Mouse (Mus musculus) olfactory bulb, adult 2 months (tissue): ENCODE measurements around the gene Zscan26.
A peak's percentile ranks its signal among the peaks of the same experiment; 100 is the strongest.

Experiments
- CTCF ChIP-seq: fragments of 200-500 bp; IDR thresholded peaks from 2 replicates; pipeline ENCODE4 v1.5.1; 2012; ENCODE audit warnings: low read depth, mild to moderate bottlenecking, low read length, moderate library complexity; ENCODE audit not compliant: insufficient read depth
- POLR2A ChIP-seq: fragments of 200-500 bp; IDR thresholded peaks from 2 replicates; pipeline ENCODE4 v1.6.1; 2012; ENCODE audit warnings: mild to moderate bottlenecking, low read depth, low read length, moderate library complexity; ENCODE audit not compliant: insufficient read depth

DNA sequence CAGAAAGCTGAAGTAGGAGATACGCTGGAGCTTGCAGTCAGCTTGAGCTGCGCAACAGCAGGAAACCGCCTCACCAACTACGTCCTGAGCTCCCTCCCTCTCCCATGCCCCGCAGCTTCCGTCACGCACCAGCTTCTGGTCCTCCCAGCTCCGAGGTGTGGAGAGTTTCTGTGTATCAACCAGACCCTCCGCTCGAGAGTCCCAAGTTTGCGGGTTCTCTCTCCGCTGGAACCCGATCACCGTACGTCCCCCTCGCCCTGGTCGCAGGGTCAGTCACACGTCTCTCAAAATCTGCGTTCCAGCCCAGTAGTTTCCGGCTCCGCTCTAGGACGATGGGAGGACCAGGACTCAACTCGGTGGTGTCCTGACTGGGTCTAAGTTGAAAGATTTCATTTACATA is at the start of gene Zscan26:
- no peak for TF ChIP-seq CTCF
- TF ChIP-seq POLR2A = peak; percentile 51
